Mouse (Mus musculus) forebrain, postnatal 0 days (tissue): ENCODE measurements around the gene Noto. TPM values are rescaled to one million over a fixed set of nuclear protein-coding genes. Genes with fewer than 3 reads are reported as not detected.

Source experiments
- ATAC-seq: fragments of 200-750 bp; cut with Nextera tagmentation; 2 replicates; pipeline ENCODE4 v1.8.0; 2017; ENCODE audit warnings: mild to moderate bottlenecking, moderate library complexity
- DNase-seq: peaks from one replicate; pipeline ENCODE4 v3.0.0-alpha.2; 2015
- H3K27ac ChIP-seq: fragments of 300-500 bp; sonication (generic); 2 replicates; pipeline ENCODE4 v1.5.1; 2014; ENCODE audit warnings: low read depth, mild to moderate bottlenecking, antibody characterized with exemption, low read length, moderate library complexity, mixed read lengths
- H3K27me3 ChIP-seq: fragments of 300-500 bp; sonication (generic); 2 replicates; pipeline ENCODE4 v1.6.1; 2014; ENCODE audit warnings: mild to moderate bottlenecking, low read length, mixed read lengths; ENCODE audit not compliant: insufficient read depth
- H3K36me3 ChIP-seq: fragments of 300-500 bp; sonication (generic); 2 replicates; pipeline ENCODE4 v1.6.1; 2014; ENCODE audit warnings: mild to moderate bottlenecking, moderate library complexity; ENCODE audit not compliant: insufficient read depth
- H3K4me1 ChIP-seq: fragments of 300-500 bp; sonication (generic); 2 replicates; pipeline ENCODE4 v1.6.1; 2014; ENCODE audit warnings: antibody characterized with exemption; ENCODE audit not compliant: insufficient read depth
- H3K4me2 ChIP-seq: fragments of 300-500 bp; sonication (generic); 2 replicates; pipeline ENCODE4 v1.6.1; 2014; ENCODE audit warnings: low read depth, mild to moderate bottlenecking, moderate library complexity
- H3K4me3 ChIP-seq: fragments of 300-500 bp; sonication (generic); 2 replicates; pipeline ENCODE4 v1.5.1; 2014; ENCODE audit warnings: low read depth, low read length, mixed read lengths
- H3K9ac ChIP-seq: fragments of 300-500 bp; sonication (generic); 2 replicates; pipeline ENCODE4 v1.6.1; 2014; ENCODE audit warnings: mild to moderate bottlenecking
- H3K9me3 ChIP-seq: fragments of 300-500 bp; sonication (generic); 2 replicates; pipeline ENCODE4 v1.6.1; 2016; ENCODE audit warnings: low read length
- CTCF ChIP-seq: sonication (generic); IDR thresholded peaks from 2 replicates; pipeline ENCODE4 v1.5.1; 2016; ENCODE audit warnings: antibody characterized with exemption, control low read depth, low read depth
- WGBS: fragments of 180-500 bp; shearing (Covaris S2); extraction: QIAGEN DNeasy Blood & Tissue Kit; methylation state at CpG from one replicate; pipeline ENCODE4 v1.1.7; 2014; 5-methylcytosine and 5-hydroxymethylcytosine counted together
- polyA plus RNA-seq: library from polyadenylated mRNA; unstranded; fragments of >200 nt; fragmentation: Nextera tagmentation; extraction: Ambion mirVana; gene quantifications from 2 replicates; pipeline ENCODE4 v1.2.1, GENCODE M21; 2015
- total RNA-seq: library from RNA; depleted of rRNA; stranded (reverse); fragments of >200 nt; gene quantifications from 2 replicates; pipeline ENCODE4 v1.2.3, GENCODE M21; 2014; rRNA removed

Noto gene
- not detected in 2 replicates for total RNA-seq
- polyA plus RNA-seq, result not detected in 2 replicates

DNA sequence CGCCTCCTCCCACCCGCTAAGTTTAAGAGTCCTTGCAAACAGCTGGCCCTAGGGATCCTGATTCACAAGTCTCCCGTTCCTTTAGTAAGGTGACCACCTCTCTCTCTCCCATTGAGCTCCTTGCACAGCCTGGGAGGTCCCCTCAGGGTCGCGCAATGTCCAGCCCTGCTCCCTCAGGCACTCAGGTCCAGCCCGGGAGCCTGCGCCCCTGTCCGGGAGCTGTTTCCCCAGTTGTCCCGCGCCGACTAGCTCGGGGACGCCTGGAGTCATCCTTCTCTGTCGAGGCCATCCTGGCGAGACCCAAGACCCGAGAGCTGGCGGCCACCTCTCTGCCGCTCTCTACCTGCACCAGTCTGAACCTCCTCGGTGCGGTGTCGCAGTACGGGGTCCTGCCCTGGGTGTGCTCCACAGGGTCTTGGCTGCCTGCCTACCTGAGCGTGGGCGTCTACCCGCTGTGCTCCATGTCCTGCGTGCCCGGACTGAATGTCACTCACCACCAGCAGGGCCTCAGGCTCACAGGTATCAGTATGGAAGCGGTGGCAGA, at the start of gene Noto:
Gene Noto, plus strand, starts transcription at position 51 of the 544 bp plus-strand sequence.
- no peak for DNase-seq
- H3K27me3 ChIP-seq, result peaks cover 5% of the 10 kb centered on the region; the same call in 1 of the 2 replicates
- no peak within 1 kb of the TSS for H3K27ac ChIP-seq
- H3K4me3 ChIP-seq, result no peak within 1 kb of the TSS
- no peak for TF ChIP-seq CTCF
- H3K4me1 ChIP-seq, result no peaks in the 10 kb centered on the region
- H3K9ac ChIP-seq, result no peak within 1 kb of the TSS
- H3K9me3 ChIP-seq, result no peaks in the 10 kb centered on the region
- 18% methylated on average over 28 of the region's 28 CpGs for WGBS
- no peak within 1 kb of the TSS for H3K4me2 ChIP-seq
- no peak for ATAC-seq
- no peaks in the 10 kb centered on the region for H3K36me3 ChIP-seq

DNA sequence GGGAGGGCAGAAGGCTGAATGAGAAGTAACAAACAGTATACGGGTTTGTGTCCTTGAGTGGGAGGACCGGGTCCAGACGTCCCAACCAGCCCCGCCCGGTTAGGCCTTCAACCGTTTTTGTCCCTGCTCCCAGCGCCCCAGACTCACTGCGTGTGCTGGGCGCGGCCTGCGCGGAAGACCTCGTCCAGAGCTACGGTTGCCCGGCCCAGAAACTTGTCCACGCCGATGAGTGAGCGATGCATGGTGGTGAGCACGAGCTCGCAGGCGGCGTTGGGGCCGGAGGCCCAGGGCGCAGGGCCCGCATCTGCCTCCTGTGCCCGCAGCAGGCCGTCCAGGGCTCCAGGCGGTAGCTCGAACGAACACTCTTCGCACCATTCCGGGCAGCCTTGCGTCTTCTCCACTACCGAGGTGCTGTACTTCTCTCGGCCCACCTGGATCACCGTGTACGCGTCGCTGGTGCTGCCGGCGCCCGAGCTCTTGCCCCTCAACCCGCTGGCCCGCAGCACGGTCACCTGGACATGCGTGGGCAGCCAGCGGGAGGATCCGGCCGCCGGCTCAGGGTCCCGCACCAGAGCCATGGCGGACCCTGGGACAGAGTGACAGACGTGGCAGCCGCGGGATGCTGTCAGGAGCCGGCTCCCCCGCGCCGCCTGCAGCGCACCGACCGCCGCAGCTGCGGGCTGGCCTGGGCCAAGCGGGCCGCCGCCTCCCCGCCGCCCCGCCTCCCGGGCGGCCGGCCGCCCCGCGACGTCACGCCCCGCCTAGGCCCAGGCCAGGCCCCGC, 49.5 kb upstream of the Noto start, which contains the start of gene Rab11fip5:
Gene Rab11fip5, minus strand, starts transcription at position 684 of the 783 bp plus-strand sequence.
- peaks cover 19% of the 10 kb centered on the region for H3K4me1 ChIP-seq
- no peaks in the 10 kb centered on the region for H3K27me3 ChIP-seq
- peak; percentile 64 for DNase-seq
- peak within 1 kb of the TSS; percentile 79 for H3K27ac ChIP-seq
- peak within 1 kb of the TSS; percentile 88 for H3K4me3 ChIP-seq
- peak within 1 kb of the TSS; percentile 85 for H3K9ac ChIP-seq
- H3K9me3 ChIP-seq, result no peaks in the 10 kb centered on the region
- no peaks in the 10 kb centered on the region for H3K36me3 ChIP-seq
- 7% methylated on average over 77 of the region's 80 CpGs for WGBS
- no peak for TF ChIP-seq CTCF
- H3K4me2 ChIP-seq, result peak within 1 kb of the TSS; percentile 87
- ATAC-seq, result peak; percentile 27

DNA sequence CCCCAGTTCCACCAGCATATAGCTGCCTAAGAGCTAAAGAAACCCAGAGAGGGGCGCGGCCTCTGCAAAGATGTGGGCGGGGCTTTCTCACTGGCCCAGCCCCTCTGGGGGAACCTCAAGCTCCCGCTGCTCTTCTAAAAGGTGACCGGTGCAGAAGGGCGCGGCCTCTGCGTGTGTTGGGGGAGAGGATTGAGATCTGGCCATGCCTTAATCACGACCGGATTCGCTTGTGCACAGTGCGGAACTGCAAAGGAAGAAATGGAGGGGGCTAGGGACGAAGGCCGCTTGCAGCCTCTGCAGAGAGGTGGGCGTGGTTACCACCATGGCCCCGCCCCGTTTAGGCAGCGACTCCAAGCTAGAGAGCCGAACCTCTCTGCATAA, 49.0 kb upstream of the Noto start:
- H3K9ac ChIP-seq, result peak overlapping the region; percentile 85
- H3K4me1 ChIP-seq, result peaks cover 19% of the 10 kb centered on the region
- peak overlapping the region; percentile 88 for H3K4me3 ChIP-seq
- H3K4me2 ChIP-seq, result peak overlapping the region; percentile 87
- DNase-seq (peak; percentile 96), ATAC-seq (peak; percentile 96)
- WGBS, result under 1% methylated on average over 19 of the region's 19 CpGs
- no peak for TF ChIP-seq CTCF
- no peaks in the 10 kb centered on the region for H3K36me3 ChIP-seq
- no peaks in the 10 kb centered on the region for H3K9me3 ChIP-seq
- H3K27ac ChIP-seq, result peak overlapping the region; percentile 79
- no peaks in the 10 kb centered on the region for H3K27me3 ChIP-seq

DNA sequence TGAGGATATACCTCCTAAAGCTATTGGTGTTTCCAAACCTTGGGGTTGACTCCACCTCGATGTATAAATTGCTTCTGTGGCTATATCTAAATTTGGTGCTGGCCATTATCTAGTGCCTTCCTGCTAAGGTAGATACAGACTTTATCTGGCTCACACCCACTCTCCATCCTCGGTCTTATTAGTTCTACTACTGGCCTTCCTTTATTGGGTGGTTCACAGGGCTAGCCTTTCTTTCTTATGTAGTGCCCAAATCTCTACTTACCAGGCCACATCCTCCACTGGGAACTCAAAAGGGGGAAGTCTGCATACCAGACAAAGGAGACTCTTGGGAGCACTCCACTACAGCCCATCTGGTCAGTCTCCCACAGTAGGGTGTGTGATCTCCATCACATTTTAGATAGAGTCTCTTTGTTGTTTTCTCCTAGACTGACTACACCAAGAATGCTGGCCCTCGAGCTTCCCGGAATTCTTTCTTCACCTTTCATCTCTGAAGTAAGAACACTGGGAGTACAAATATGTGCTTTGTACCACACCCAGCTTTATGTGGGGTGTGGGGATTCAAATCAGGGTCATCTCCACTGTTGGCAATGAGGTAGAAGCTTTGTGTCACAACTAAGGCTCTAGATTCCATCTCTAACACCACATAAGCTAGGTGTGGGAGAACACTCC, 46.5 kb upstream of the Noto start:
- 71% methylated on average over 4 of the region's 4 CpGs for WGBS
- TF ChIP-seq CTCF, result no peak
- Histone ChIP-seq H3K9ac (no peak overlapping the region), H3K4me2 (no peak overlapping the region), H3K4me1 (peaks cover 15% of the 10 kb centered on the region), H3K9me3 (no peaks in the 10 kb centered on the region), H3K36me3 (no peaks in the 10 kb centered on the region), H3K27ac (no peak overlapping the region), H3K4me3 (no peak overlapping the region), H3K27me3 (no peaks in the 10 kb centered on the region)
- ATAC-seq, result no peak
- DNase-seq, result no peak

DNA sequence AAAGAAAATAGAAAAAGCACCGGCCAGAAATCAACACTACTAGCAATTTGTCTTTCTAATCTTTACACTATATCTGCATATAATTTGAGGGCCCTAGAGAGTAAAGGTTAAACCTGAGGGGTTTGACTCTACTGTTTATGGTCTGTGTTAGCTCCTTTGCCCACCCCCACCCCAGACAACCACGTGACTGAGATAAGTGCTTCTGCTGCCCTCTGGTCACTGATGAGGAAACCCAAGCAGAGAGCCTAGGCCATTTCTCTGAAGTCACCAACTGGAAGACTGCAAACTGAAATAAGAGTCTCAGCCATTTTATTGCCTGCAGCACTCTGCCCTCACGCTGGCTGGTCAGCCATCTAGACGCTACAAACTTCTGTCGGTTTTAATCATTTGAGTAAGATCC, 45.8 kb upstream of the Noto start:
- Histone ChIP-seq H3K36me3 (no peaks in the 10 kb centered on the region), H3K4me1 (0 out of 2 replicates have a peak, but pooled peaks cover 9% of the 10 kb centered on the region), H3K4me3 (no peak overlapping the region), H3K9ac (no peak overlapping the region), H3K27ac (no peak overlapping the region), H3K9me3 (no peaks in the 10 kb centered on the region), H3K4me2 (no peak overlapping the region), H3K27me3 (no peaks in the 10 kb centered on the region)
- no peak for TF ChIP-seq CTCF
- ATAC-seq (no peak), DNase-seq (no peak)
- 67% methylated on average over 5 of the region's 5 CpGs for WGBS

DNA sequence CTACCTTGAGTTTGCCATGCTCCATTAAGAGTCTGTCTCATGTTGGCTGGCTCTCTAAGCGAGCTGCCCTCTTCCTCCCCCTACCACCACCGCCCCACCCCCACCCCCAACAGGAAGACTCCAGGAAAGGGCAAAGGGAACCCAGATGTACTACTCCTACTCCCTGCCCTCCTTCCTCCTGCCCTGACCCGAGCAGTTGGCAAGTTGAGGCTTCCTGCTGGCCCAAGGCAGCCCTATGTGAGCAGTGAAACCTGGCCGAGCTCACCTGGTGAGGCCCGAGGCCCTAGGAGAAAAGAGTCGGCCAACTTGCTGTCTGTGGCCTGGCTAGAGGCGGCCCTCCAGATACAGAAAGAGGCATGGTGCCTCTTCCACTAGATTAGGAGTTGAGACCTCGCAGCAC, 45.1 kb upstream of the Noto start:
- 64% methylated on average over 8 of the region's 8 CpGs for WGBS
- DNase-seq (no peak), ATAC-seq (no peak)
- TF ChIP-seq CTCF, result no peak
- Histone ChIP-seq H3K9me3 (no peaks in the 10 kb centered on the region), H3K4me1 (0 out of 2 replicates have a peak, but pooled peaks cover 2% of the 10 kb centered on the region), H3K4me3 (no peak overlapping the region), H3K27me3 (no peaks in the 10 kb centered on the region), H3K4me2 (no peak overlapping the region), H3K36me3 (no peaks in the 10 kb centered on the region), H3K27ac (no peak overlapping the region), H3K9ac (no peak overlapping the region)
